Mouse (Mus musculus): ENCODE results near the gene Slc4a11.
"Not testable (repeated sequence)": the region's sequence is repeated elsewhere in the genome, so short reads cannot be mapped to it uniquely, and the experiment has no call there.

Gene Slc4a11

DNA sequence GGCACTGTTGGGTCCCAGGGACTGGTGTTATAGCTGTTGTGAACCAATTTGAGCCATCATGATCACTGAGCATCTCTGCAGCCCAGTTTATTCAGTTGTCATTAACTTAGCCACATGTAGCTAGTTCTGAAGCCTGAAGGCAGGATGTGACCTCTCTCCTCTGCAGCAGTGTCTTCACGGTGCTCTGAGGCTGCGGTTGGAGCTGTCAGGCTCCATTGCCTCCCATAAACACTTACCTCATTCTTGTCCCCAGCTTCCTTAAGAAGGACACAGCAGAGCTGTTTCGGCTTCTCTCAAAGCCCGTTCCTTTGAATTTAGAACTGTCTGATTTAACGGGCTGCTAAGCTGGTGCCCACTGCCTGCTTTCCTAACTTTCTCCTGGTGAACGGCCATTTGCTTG lies 17.4 kb downstream of the Slc4a11 start:
- DNase-seq (ENCODE audit: low read depth, low spot score): no peak

DNA sequence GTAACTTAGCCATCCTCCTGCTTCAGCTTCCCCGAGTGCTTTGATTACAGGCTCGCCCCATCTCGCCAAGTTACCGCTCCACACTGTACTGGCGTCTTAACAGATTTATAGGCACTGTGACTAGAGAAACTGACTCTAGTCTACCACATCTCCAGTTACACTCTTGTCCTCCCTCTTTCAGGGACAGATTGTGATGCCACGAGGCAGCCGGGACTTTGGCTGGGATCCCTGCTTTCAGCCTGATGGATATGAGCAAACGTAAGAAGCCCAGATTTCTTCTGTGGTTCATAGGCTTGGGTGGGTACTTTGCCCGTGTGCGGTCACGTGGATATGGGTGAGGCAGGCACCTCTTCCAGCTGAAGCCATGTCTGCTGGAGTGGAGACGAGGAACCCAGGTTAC lies 18.2 kb downstream of the Slc4a11 start:
- DNase-seq (ENCODE audit: low read depth, low spot score): no peak

DNA sequence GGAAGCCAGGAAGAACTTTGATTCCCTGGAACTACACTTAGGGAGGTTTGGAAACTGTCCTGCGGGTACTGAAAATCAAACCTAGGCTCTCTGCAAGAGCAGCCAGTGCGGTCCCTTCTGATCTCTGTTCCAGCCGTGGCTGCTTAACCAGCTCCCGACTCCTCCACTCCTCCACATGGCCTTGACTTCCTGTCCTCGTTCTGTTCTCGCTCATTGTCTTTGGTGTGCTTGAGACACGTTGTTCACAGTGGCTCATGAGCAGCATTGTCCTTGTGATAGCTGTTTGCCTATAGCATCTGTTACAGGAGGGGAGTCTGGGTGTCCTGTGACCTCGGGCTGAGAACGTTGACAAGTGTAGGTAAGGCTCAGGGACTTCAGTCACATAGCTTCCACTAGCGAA lies 20.1 kb downstream of the Slc4a11 start:
- DNase-seq (ENCODE audit: low read depth, low spot score): no peak

DNA sequence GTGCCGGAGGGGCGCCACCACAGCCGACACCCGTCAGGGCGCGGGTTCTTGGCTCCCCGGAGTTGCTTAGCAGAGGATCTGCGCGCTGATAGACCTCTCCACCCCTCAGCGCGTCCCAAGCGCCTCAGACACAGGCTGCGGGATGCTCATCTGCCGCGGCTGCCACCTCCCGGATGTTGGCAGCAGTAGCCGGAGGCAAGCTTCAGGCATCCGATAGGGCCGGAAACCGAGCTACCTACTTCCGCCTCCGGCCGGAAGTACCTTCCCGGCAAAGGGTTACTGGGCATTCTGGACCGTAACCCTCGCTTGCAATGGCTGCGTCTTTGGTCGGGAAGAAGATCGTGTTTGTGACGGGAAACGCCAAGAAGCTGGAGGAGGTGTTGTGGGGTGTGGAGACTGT lies 29.8 kb downstream of the Slc4a11 start, which contains the start of gene Itpa:
Gene Itpa, plus strand, starts transcription at position 52 of the 400 bp plus-strand sequence.
- DNase-seq (ENCODE audit: low read depth, low spot score): peak; percentile 88

DNA sequence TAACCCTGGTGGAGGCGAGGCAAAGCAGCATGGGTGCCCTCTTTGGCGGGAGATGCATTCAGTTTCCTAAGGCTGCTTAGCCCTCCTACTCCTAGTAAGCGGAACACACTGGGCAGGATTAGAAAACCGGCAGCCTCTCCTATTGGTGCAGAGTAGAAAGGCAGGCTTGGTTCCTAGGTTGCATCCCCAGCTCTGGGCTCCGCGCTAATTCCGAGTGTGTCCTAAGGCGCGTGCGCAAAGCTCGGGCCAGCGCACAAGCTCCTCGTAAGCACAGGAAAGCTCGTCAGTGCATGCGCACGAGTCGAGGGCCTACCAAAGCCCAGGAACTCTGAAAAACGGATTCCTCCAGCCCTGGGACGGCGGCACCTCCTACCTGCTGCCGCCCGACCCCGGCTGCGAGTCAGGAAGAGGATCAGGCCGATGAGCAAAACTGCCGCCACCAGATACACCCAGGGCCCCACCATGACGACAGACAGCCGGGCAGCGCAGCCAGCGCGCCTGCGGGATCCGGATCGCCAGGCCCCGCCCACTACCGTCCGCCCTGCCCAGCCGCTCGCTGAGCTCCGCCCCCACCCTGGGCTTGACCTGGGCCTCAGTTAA lies 33.1 kb downstream of the Slc4a11 start, which contains the start of gene Ddrgk1:
Gene Ddrgk1, minus strand, starts transcription at position 558 of the 600 bp plus-strand sequence.
- DNase-seq (ENCODE audit: low read depth, low spot score): peak; percentile 97

DNA sequence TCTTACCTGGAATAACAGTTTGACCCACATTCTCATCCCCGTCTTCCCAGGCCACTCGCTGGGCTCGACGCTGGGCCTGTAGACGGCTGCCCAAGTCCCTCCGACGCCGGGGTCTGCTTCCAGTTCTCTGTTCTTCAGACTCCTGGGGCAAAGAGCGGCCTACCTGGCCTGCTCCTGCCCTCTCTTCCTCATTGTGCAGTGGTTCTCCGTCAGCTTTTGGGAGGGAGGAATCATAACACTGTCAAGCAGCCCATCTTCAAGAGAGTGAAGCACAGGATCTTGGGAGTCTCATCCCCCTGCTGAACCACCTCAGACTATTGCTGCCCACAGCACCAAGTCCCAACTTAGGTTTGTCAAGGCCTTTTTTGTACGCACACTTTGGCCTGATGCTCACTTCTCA lies 34.0 kb downstream of the Slc4a11 start:
- DNase-seq (ENCODE audit: low read depth, low spot score): no peak

DNA sequence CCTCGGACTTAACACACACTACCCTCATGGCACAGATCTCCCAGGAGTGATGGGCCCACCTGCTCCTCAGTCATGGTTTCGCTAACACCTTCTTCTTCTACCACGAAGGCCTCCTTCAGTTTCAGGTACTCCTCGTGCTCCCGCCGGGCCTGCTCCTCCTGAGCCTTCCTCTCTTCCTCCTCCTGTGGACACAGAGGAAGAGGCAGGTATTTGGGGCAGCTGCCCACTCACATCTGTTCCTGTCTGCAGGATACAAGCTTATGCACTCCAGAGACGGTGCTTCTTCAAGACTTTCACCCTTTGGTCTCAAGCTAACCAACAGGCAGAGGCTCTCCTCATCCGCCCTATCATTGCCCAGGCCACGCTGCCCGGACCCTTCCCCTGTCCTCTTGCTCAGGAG lies 38.8 kb downstream of the Slc4a11 start:
- no peak for DNase-seq (ENCODE audit: low read depth, low spot score)

DNA sequence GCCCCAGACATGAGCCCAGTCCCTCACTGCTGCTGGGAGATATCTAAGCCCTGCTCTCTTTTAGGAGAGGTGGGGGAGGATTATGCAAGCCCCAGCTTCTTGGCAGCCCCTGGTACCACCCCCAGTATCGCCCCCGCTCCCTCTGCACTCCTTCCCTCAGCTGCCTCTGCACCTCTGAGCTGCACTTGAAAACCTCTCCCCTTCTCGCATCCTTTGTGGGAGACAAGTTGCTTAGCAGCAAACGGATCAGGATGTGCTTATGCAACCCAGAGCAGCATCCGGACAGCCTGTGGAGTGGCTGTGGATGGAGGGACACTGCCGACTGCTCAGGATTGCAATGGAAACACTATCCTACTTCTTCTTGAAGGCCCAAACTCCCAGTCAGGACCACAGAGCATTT lies 39.8 kb downstream of the Slc4a11 start:
- no peak for DNase-seq (ENCODE audit: low read depth, low spot score)

DNA sequence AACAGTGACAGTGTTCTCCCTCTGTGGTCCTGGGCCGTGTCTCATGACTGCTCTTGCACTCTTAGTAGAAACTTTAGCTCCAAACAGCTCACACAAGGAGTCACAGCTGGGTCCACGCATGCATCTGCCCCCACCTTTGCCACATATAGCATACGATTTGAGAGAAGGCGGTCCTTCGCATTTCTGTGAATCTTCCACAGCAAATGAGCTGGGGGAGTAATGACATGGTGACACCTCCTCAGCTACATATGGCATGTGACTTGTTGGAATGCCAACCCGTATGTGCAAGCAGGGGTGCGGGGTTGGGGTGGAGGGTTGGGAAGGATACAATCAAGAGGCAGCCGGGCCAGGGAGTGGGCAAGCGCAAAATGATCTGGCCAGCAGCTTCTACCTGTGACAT lies 40.8 kb downstream of the Slc4a11 start:
- DNase-seq (ENCODE audit: low read depth, low spot score): no peak

DNA sequence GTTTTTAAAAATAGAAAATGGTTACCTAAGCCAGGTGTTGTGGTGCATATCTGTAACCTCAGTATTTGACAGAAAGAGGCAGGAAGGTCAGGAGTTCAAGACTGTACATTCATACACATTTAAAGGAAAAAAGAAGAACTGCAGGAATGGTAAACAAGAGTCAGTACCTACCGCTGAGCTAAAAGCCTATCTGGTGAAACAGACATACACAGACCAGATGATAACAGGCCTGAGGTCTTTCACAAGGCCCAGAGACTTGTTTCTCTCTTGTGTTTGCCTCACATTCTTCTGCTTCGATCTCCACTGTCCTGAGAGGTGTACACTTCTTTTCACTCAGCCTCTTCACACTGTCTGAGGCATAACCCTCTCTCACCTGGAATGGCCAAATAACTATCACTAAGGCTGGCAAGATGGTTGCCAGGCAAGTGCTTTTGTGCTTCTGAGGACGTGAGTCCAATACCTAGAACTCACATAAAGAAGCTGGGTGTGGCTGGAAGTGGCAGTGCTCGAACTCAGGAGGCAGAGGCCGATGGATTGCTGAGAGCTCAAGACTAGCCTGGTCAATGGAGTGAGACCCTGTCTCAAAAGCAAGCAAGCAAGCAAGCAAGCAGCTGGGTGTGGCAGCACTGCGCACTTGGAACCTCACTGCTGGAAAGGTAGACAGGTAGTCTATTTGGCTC lies 41.5 kb downstream of the Slc4a11 start:
- DNase-seq (ENCODE audit: low read depth, low spot score): no peak

DNA sequence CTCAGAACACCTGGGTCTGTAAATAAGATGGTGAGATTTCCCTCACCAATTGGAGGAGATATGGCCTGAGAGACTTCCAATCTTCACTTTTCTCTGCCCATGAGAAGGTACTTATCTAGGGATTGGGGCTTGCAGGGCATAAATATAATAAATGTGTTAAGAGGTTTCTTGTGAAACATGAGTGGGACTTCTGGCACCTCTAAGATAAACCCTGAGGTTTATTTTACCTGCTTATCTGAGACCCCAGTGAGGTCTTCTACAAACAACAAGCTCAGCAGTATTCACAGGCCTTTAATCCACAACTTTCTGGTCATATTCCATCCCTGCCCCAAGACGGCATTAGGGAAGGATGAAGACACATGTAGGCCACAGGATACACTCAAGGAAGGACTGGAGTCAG lies 43.6 kb downstream of the Slc4a11 start:
- DNase-seq (ENCODE audit: low read depth, low spot score): no peak

DNA sequence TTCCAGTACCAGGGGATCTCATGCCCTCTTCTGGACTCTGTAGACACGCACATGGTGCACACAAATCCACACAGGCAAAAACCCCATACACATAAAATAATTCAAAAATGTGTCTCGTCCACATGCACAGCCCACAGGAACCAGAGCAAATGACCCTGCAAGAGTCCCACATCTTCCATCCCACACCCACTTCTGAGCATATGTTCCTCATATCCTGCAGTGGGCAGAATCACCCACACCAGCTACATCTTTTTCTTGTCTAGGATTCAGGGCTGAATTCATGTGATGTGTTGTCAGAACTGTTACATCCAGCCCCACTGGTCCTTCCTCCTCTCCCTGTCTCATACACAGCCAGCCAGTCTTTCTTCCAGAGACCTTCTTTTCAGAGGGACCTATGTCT lies 44.0 kb downstream of the Slc4a11 start:
- DNase-seq (ENCODE audit: low read depth, low spot score): no peak

DNA sequence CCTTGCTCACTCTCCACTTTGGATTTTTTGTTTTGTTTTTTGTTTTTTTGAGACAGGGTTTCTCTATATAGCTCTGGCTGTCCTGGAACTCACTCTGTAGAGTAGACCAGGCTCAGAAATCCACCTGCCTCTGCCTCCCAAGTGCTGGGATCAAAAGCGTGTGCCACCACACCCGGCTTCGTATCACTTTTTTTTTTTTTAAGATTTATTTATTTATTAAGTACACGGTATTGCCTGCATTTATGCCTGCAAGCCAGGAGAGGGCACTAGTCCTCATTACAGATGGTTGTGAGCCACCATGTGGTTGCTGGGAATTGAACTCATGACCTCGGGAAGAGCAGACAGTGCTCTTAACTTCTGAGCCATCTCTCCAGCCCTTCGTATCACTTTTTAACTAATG lies 48.3 kb downstream of the Slc4a11 start:
- DNase-seq (ENCODE audit: low read depth, low spot score): not testable (repeated sequence)

DNA sequence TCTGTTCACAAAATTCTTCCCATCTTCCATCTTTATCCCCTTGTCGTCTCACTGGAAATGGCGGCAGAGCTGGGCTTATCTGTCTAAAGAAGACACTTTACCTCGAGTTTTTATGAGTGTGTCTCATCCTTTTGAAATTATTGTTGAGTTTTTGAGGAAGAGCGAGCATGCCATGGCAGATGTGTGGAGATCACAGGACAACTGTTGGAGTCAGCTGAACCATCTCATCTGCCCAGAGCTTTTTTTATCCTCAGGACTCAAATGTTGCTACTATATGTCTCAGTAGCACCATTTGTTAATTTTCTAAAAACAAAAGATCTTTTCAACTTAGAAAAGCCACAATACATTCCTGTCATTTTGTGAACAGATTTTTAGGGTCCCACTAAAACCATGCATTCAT lies 52.1 kb downstream of the Slc4a11 start:
- DNase-seq (ENCODE audit: low read depth, low spot score): no peak

DNA sequence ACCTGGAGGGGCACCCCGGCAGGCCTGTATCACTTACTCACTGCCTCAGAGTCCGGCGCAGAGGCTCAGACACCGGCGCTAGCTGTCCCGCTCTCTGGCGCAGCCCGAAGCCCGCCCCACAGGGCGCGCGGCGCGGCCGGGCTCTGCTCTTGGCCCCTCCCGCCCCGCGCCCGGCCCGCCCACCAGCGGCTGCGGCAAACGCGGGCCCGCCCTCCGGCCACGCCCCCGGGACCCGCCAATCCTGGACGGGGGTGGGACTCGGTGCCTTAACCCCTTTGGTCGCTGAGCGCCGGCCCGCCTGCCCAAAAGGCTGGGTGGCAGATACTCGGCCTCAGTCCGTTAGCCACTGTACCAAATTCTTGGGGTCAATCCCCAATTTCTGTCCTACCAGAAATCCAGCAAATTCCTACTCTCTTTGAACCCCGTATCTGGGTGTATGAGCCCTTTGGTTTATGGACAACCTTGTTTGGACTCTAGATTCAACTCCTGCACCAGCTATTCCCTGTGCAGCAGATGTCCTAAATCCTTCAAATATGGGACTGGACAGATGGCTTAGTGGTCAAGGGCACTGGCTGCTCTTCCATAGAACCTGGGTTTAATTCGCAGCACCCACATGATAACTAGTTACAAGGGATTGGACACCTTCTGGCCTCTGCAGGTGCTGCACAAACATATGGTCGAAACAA lies 54.5 kb downstream of the Slc4a11 start, which contains the start of gene Lzts3:
Gene Lzts3, minus strand, starts transcription at position 120 of the 686 bp plus-strand sequence.
- peak; percentile 82 for DNase-seq (ENCODE audit: low read depth, low spot score)

DNA sequence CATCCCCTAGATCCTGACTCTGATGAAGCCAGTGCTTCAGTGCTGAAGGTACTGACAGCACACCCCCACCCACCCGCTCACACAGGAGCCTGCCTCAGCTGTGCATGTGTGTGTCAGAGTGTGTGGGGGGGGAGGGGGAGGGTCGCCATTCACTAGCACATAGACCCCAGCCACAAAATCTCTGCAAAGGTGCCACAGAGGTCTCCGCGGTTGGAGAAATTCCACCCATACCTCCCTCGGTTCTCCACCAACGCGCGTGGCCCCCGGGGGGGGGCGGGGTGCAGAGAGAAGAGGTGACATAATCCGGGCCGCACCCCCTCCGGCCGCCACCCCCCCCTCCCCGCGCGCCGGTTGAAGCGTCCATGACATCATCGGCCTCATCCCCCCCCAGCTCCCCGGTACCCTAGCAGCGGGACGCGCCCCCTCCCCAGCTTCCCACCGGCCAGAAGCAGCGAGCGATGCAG lies 55.1 kb downstream of the Slc4a11 start:
- no peak for DNase-seq (ENCODE audit: low read depth, low spot score)

DNA sequence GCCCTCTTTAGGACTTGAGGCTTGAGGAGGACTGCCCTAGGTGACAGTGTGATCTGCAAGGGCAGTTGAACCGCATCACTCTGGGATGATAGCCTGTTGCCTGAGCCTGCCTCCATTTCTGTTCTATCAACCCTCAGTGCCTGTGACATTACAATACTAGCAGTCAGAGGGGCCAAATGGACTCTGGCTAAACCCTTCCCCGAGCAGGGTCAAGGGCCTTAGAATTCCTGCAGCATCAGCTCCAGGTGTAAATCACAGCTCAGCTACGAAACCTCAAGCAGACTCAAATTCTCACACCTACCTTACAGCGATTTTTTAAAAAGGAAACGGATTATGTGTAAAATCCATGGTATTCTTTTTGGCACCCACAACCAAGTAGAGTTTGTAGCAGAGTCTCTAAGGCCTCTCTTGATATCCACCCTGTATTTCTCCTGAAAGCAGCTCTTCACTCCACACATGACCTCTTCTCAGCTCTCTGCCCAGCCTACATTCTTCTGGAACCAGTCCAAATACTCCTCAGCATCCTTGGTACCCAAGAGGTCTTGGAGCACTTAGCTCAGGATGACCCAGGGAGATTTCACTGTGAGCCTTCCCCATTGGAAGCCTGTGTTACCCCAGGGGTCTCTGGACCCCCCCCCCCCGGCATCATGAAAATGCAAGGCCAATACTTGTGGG lies 55.8 kb downstream of the Slc4a11 start:
- DNase-seq (ENCODE audit: low read depth, low spot score): no peak

DNA sequence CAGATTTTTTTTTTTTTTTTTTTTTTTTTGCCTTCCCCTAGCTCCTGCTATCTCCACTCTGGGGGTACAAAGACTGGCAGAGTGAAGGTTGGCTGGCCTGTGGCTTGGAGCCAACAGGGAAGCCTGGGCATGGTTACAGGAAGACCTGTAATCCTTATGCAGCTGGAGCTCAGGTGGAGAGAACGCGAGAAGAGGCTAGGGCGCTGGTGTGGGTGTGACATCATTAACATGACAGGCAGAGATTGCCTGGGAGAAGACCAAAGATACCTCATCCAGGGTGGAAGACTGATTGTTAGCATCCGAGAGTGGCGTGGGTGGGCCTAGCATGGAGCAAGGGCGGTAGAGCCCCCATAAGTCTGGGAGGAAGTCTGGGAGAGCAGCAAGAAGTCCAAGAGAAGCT lies 58.0 kb downstream of the Slc4a11 start:
- DNase-seq (ENCODE audit: low read depth, low spot score): no peak

DNA sequence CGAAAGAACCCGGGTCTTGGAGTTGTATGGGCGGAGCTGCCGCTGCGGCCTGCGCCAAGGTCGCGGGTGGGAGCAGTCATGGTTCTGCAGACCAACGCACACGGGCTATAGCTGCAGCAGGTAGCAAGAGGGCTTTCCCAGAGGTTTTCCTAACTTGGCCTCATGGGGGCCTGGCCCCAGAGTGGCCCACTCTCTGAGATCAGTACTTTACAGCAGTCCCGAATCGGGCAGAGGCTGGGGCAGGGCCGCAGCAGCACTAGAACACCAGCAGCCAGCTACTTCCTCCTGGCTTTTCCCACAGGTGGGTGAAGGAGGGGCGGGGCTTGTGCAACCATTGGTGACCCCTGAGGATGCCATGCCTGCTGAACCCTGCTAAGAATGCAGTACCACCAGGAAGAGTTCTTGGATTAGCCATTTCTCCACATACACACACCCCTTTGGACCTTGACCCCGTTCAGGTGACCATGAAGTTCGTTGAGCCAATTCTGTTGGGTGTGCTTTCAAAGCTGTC lies 59.2 kb downstream of the Slc4a11 start:
- no peak for DNase-seq (ENCODE audit: low read depth, low spot score)

DNA sequence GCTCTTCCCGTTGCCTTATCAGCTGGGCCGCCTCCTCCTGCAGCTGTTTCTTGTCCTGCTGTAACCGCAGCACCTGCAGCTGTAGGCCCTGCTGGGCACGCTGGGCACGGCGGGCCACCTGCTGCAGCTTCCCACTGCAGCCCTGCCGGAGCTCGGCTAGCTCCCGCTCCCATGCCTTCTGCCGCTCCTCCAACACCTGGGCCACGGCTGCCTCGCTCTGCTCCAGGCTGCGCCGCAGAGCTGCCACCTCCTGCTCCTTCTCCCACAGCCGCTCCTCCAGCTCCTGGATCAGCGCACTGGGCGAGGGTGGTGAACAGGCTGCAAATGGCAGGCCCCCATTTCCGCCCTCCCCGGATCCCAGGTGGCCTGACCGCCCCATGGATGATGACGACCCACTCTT lies 61.5 kb downstream of the Slc4a11 start:
- no peak for DNase-seq (ENCODE audit: low read depth, low spot score)

DNA sequence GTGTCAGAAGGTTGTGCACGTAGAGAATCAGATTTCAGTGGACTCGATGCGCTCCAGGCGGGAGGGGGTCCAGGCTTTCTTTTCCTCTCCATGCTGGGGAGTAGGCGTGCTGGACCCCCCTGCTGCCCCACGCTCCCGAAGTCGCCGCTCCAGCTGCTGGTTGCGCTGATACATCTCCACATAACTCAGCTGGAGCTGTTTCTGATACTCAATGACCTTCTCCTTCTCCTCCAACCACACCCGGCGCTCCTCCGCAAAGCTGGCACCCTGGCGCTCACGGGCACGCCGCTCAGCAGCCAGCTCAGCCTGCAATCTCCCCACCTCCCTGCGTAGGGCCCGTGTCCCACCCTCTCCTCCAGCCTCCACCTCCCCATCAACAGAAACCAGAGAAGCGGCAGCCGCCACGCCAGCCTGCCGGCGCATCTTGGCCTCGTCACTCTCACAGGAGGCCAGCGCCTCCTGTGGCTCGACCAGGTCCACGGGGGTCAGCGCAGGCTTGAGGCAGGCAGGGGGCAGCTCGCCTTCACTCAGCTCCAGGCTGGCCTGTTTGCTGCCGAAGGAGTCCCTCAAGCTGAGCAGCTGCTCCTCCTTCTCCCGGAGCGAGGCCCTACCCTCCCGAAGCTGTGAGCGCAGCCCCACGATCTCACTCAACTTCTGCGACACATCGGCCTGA lies 62.4 kb downstream of the Slc4a11 start:
- DNase-seq (ENCODE audit: low read depth, low spot score): no peak
